13 mouse cellular contexts compared by ENCODE assay signal in the genomic region with DNA sequence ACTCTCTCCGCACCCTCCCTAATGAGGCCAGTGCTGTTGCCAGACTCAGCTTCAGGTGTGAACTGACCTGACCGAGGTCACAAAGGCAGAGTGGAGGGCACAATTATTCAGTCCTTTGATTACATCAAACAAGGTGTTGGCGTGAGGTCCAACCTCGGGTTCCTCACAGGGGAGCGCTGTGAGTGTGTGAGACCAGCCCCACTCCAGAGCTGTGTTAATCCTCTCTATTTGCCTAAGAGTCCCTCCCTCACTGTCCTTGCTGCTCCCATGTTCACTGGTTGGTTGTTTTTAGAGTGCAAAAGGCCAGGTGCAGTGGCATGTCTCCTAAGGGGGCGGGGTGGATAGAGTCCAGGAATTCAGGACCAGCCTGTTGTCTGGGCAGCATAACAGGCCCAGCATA. TPM values are rescaled to one million over a fixed set of nuclear protein-coding genes. Genes with fewer than 3 reads are reported as not detected.
"Had no signal": no experiment of that assay in that cellular context is flagged by ENCODE, and none has a peak within 500 bp of the region (broad histone marks: within the 10 kb centered on the region; RNA-seq: fewer than 3 reads in every experiment).

No protein-coding gene starts in this region.

- H3K9me3 ChIP-seq: limb, embryonic 10.5 days; midbrain, embryonic 15.5 days; neural tube, embryonic 13.5 days had no signal

- H3K36me3 ChIP-seq: limb, embryonic 10.5 days; midbrain, embryonic 15.5 days; neural tube, embryonic 13.5 days had no signal

- H3K4me2 ChIP-seq: midbrain, embryonic 11.5 days; midbrain, embryonic 15.5 days; neural tube, embryonic 13.5 days had no signal

- H3K4me3 ChIP-seq: left cerebral cortex, adult 2 months; limb, embryonic 10.5 days; midbrain, embryonic 15.5 days; neural tube, embryonic 13.5 days had no signal

- H3K4me1 ChIP-seq: midbrain, embryonic 15.5 days; neural tube, embryonic 13.5 days had no signal

- ATAC-seq: hindbrain, embryonic 16.5 days; inflammation-experienced regulatory T-cells, adult 6 months; lung, postnatal 0 days; midbrain, embryonic 15.5 days had no signal

- H3K9ac ChIP-seq: midbrain, embryonic 15.5 days; neural tube, embryonic 13.5 days had no signal

- DNase-seq: lung, adult 2 months; lung, postnatal 4 days; right cerebral cortex, postnatal 14 days; thymus, adult 2 months; thymus, postnatal 25 days had no signal

- H3K27ac ChIP-seq: left cerebral cortex, adult 2 months; limb, embryonic 10.5 days; midbrain, embryonic 15.5 days; neural tube, embryonic 13.5 days had no signal

RNA-seq across cellular contexts. Expression of gene Plekhg6, which starts 5.5 kb away (rescaled TPM):
- polyA plus RNA-seq: inflammation-experienced regulatory T-cells, adult 6 months; midbrain, embryonic 11.5 days; neural tube, embryonic 13.5 days had no signal
